Mouse (Mus musculus): Measurements from ENCODE around the gene Prickle3.
"Not testable (repeated sequence)": the region's sequence is repeated elsewhere in the genome, so short reads cannot be mapped to it uniquely, and the experiment has no call there.

Gene Prickle3

DNA sequence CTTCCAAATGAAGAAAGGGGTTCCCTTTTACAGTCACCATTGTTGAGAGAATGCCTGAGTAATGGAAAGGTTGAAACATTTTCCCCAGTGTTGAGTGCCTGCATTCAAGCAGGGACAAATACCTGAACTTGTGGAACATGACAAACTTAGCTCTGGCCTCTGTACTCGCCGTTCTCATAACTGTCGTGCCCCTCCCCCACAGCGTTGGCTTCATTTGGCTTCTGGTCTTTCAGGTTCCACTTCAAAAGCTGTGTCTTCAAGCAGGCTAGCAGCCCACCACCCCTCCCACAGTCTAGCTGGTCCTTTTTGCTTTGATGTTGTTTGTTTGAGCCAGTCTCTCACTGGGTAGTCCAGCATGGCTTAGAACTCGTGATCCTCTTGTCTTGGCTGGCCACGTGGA, 15.7 kb downstream of the Prickle3 start:
- DNase-seq (ENCODE audit: low spot score), result no peak

DNA sequence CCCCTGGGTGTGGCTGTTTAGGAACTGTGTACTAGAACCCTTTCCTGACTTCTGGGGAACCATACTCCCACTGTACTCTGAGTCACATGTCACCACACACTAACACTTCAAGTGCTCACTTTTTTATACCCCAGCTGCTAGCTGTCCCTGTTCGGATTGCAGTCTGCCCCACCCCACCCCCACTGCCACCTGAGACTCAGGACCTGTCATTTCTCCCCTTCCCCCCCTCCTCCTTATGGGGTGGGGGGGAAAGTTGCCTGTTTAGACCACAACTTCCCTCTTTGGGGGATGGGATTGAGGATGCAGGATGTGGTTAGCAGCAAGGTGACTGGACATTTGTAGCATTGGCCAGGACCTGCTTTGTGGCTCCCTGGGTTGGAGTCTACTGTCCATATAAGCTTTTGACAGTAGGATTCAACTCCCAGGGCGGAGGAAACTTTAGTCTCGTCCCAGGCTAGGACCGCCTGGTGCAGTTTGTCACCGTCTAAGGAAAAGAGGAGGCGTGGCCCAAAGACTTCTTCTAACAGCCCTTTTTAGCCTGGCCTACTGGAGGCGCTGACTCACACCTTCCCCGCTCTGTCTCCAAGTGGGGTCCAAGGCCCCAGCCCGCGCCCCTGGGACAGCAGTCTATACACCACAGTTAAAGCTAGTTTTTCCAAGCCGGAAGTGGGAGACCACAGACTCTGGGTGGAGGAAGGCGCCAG, 16.7 kb downstream of the Prickle3 start:
- DNase-seq (ENCODE audit: low spot score), result no peak

DNA sequence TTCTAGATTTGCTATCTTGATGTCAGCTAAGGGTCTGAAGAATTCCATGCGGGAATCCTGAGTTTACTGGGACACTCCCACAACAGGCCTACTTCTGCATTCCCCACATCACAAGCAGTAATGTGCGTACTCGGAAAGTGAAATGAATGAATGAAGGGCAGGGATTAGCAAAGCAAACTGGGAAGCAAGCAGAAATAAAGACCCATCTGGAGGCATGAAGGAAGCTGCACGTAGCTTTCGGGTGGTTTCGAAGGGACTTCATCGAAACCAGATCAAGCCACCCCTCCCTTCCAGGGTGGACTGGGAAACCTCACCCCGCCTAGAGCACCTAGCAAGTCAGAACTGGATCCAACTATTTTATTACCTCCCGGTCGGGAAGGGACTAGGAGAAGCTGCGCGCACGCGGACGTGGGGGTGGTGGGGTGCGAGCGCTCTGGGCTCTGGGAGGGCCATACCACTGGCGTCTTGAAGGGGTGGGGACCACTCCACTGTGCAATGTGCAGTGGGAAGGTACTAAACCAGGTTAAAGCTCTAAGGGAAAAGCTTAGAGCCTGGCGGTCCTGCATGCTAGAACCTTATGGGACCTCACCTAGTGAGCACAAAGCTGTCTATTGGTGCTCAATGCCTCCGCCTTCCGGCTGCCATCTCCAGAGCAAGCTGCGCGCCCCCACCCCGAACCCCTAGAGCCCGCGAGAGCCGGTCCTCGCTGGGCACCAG, 17.4 kb downstream of the Prickle3 start:
- peak; percentile 8 for DNase-seq (ENCODE audit: low spot score)

DNA sequence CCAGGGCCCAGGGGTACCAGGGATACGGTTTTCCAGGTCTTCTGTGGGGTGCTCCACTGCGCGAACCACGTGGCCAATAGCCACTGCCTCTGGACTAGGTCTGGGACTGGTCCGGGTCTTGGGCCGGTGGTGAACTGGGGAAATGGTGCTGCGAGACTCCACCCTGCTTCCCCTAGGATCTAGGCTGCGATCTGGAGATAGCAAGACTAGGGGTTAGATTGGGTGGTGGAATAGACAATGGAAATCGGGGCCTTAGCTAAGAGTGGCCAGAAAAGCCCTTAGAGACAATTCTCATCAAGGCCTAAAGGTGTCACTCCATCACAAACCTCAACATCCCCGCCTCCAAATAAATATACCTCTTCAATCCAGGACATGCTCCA, 17.9 kb downstream of the Prickle3 start:
- DNase-seq (ENCODE audit: low spot score), result no peak

DNA sequence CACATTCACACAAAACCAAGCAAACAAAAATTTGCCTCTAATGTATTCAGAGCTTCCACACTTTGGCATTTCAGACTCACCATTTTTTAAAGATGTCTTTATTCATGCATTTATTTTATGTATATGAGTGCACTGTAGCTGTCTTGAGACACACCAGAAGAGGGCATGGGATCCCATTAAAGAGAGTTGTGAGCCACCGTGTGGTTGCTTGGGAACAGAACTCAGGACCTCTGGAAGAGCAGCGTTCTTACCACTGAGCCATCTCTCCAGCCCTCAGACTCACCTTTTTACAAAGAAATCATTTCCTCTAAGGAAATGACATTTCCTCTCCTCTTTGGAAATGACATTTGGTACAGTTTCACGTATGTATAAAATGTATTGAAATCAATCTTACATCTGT, 21.9 kb downstream of the Prickle3 start:
- DNase-seq (ENCODE audit: low spot score), result no peak

DNA sequence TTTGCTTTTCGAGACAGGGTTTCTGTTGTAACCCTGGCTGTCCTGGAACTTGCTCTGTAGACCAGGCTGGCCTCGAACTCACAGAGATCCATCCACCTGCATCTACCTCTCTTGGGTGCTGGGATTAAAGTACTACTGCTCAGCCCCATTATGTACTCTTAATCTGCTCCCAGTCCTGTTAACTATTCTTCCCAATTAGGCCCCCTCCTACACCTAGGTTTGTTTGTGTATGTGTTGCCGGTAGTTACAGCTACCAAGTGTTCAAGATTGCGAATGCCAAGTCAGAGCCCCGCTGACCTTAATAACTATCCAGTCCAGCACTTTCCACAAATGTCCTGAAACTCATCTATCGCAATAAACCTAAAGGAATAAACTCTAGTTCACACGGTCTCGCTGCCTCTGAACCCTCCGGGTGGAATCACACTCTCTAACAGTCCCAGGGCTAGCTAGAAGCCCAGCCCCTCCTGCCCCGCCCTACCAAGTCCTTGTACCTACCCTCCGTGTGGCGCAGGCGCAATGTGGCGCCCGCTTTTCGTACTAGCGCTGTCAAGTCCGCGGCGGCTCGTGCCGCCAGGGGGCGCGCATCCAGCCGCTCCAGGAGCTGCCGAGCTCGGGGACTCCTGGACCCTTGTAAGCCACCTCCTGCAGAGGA, 22.5 kb downstream of the Prickle3 start:
- peak; percentile 91 for DNase-seq (ENCODE audit: low spot score)

DNA sequence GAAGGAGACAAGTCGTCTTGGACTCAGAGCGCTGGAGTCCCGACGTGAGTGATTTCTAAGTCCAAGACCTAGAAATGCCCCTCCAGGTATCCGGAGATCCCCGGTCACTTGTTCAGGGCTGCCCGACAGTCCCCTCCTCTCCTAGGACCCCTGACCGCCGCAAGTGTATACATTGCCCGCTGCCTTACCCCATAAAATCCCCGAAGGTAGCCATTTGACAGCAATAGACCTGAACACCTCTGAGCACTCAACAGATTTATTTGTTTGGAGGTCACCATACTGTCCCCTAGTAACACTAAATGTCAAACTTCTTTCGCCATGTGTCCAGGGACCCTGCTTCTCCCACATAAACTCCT, 23.0 kb downstream of the Prickle3 start:
- no peak for DNase-seq (ENCODE audit: low spot score)

DNA sequence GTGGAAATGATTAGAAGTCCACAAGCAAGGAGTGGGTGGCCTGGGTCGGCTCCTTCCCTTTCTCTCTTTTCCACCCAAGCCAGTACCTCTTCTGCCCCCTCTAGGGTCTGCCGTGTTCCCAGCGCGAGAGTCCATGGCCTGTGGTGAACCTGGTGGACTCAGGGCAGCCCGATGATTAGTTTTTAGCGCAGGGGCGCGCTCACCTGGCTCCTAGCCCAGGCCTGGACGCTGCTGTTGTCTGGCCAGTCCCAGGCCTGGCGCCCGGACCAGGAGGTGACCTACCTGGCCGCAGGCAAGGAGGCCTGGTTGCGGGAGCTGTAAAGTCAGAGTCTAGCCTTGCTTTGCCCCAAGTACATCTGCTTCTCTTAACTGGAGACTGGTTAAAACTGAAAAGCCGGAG, 23.8 kb downstream of the Prickle3 start, which contains the start of gene Magix:
Magix (minus strand) TSS at position 388 of the 400 bp plus-strand sequence.
- no peak for DNase-seq (ENCODE audit: low spot score)

DNA sequence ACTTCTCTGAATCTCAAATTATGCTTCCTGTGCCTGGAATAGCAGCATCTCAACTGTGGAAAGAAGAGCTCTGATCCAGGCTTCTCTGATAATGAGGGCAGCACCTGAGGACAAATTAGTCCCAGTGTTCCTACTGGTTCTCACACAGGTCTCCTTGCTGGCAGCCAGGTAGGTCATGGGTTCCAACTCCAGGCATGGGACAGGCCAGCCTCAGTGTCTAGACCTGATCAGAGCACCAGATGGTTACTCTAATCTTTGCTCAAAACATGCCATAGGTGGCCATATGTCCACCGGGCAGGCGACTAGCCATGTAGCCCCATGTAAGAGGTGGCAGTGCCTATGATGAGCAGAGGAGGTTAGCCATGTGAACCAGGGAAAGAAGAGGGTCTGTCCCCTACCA, 31.3 kb downstream of the Prickle3 start:
- DNase-seq (ENCODE audit: low spot score), result no peak

DNA sequence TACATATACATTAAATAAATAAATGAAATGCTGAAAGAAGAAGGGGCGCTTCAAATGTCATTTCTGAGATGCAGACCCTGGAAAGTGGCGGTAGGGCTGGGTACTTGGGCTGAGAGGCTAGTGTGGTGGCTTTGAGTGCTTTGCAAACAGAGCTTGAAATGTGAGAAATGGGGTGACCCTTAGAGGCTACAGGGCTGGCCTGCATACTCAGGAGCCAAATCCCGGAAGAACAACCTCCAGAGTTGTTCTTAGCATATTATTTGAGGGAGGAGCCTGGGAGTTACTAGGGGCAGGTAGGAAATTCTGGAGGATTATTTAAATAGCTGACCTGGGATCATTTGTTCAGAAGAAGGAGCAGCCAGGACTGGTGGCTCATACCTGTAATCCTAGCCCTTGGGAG, 33.4 kb downstream of the Prickle3 start:
- DNase-seq (ENCODE audit: low spot score), result no peak

DNA sequence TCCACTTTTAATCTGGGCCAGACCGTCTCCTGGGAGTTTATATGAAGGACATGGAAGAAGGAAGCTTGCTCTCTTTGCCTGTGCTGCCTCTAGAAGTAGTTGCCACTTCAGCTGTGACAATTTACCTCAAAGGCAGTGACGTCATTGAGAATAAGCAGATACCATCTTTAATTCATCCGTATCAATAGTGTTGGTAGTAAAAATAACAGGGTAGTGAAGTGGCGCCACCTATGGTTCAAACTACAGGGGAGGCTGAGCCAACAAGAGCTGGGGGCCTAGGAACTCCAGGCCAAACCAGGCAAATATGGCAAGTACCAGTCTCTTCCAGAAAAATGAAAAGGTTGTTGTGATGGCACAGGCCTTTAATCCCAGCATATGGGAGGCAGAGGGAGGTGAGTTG, 35.8 kb downstream of the Prickle3 start:
- DNase-seq (ENCODE audit: low spot score), result peak; percentile 73

DNA sequence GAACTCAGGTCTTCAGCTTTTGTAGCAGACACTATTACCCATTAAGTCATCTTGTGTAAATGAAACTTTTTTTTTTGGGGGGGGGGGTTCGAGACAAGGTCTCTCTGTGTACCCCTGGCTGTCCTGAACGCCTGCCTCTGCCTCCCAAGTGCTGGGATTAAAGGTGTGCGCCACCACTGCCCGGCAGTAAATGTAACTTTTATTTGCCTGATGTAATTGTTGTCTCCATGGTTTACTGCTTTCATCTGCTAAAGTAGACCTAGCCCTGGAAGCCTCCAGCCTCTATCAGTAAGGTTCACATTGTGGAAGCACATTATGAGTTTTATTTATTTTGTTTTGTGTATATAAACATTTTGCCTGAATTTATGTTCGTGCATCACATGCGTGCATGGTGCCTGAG, 39.5 kb downstream of the Prickle3 start:
- no peak for DNase-seq (ENCODE audit: low spot score)

DNA sequence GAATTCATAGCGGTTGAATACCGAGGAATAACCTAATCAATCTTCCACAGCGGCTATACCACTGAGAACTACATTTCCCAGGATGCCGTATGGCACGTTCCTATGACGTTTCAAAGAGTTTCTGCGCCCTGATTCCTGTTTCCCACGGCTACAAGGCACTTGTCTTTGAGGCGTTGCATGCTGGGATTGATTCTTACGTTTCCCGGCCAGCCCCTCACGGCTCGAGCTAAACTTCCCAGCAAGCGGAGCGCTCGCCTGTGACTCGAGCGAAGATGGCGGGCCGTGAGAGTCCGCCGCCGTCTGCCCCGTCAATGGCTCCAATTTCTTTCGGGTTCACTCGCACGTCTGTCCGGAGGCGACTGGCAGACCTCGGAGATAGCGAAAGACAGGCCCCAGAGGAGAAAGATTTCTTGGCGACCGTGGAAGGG, 39.9 kb downstream of the Prickle3 start, which contains the start of gene Gpkow:
Gpkow (plus strand) TSS at position 178 of the 428 bp plus-strand sequence.
- DNase-seq (ENCODE audit: low spot score), result peak; percentile 88

DNA sequence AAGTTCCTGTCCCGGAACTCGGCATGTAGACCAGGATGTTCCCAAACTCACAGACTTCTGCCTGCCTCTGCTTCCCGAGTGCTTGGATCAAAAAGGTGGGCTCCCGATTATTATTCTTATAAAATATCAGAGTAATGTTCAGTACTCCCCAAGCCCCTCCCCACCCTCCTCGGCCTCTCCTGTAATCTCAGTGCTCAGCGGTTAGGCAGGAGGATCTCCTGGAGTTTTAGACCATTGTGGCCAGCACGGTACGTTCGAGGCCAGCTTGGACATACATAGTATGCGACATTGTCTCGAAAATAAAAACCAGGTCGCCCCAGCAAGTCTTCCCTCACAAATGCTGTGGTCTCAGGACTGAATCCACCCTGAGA, 56.7 kb downstream of the Prickle3 start:
- DNase-seq (ENCODE audit: low spot score), result not testable (repeated sequence)

DNA sequence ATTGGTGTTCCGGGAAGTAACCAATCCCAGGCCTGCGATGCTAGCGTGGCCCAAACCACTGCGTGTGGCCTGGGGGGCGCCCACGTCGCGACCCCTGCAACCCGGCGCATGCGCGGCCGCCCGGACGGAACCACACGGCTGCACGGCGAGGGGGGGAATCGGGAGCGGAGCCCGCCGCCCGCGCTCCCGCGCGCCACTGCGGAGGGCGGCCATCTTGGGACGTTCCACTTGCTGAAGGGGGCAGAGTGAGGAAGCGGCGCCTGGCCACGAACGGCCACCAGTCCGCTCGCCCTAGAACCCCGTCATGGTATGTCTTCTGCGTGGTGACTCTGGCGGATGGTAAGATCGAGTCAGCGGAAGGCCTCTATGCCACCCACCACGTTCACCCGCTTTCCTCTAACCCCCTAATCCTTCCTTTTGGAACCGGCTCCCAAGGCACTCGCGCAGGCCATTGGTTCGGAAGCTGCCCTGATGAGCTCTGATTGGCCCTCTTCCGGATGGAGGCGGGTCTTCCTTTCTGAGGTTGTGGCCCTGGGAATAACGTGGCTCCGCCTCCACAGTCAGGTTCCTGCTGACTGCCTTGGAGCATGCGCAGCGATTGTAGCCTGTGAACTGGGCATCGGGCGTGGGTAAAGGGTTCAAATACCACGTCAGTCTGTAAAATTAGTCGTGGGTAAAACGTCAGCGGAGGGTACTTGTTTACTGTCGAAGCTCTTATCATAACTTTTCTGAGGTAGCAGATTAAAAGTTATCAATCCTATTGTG, 57.3 kb downstream of the Prickle3 start, which contains the start of gene Wdr45:
Wdr45 (plus strand) TSS at position 199 of the 765 bp plus-strand sequence.
- DNase-seq (ENCODE audit: low spot score), result peak; percentile 94

DNA sequence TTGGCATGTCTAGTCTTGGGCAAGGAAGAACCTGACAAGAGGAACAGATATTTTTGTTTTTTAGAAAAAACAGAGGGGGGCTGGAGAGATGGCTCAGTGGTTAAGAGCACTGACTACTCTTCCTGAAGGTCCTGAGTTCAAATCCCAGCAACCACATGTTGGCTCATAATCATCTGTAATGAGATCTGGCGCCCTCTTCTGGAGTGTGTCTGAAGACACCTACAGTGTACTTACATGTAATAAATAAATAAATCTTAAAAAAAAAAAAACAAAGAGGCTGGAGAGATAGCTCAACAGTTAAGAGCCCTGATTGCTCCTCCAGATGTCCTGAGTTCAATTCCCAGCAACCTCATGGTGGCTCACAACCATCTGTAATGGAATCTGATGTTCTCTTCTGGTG, 59.0 kb downstream of the Prickle3 start:
- DNase-seq (ENCODE audit: low spot score), result peak; percentile 13

All from T-cell, adult 2 months (primary cell).